Mouse (Mus musculus) cerebellum, postnatal 36 days (tissue): ENCODE results near the gene S100a8.
A peak's percentile ranks its signal among the peaks of the same experiment; 100 is the strongest.

Experiments
- DNase-seq, 2 experiments: peaks; one replicate each; pipeline ENCODE4 v3.0.0; 2021 to 2022; ENCODE audit warnings: mixed read lengths in 2 of 2

The S100a8 gene

DNA sequence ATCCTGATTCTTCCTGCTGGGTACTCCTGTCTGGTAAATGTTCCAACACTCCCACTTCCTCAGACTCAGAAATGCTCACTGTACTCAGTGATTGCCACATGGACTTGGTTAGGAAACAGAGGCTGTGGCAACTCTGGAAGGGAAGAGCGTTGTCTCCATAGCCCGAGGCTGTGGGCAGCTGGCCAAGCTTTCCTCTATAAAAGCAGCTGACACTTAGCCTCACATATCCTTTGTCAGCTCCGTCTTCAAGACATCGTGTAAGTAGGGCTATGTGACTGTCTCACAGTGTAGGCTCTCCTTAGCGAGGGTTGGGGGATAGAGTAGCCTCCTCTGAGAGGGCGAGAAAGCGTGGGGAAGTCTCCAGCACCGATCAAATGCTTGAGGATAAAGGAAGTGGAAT lies at the start of gene S100a8:
Gene S100a8, plus strand, starts transcription at position 133 of the 400 bp plus-strand sequence.
- no peak for DNase-seq

DNA sequence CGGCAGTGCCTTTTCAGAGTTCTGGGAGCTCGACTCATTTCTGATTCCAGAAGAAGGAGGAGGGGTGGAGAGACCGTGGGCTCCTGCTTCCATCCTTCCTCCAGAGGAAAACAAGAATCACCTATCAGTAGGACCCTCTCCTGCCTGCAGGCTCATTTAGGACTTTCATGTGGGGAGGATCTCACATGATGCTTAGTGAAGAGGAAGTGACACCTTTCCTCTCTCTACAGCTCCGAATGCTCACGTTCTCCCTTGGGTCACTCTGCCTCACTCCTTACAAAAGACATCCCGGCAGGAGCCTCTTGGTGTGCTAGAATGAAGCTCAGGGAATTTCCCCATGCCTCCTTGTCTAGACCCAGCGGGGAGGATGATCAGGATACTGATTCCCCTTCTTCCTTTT lies 47.2 kb upstream of the S100a8 start:
- DNase-seq, result no peak

DNA sequence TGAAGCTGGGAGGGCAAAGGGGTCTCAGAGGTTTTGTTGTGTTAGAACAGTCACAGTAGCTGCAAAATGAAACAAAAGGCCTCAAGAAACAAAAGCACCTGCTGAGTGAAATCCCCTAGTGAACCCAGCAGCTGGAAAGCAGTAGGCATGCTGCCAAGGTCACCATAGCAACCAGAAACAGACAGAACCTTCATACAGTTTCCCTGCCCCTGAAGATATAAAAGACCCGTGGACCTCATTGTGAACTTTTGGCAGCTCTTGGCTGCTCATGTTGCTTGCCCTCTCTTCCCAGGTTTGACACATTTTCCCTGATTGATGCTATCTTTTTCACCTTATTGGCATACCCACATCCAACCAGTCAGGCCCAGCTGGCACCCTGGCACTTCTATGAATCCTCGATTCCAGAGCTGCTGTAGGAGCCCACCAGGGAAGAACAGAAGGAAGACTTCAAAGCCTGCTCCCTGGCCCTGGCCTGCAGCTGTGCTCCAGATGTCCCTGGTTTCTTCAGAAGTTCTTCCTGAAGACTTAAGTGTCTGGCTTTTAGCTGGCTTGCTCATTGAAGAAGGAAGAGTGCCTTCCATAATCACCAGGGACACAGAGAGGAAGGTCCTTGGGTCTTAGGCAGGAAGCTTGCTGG lies 45.2 kb upstream of the S100a8 start:
- DNase-seq, result no peak

DNA sequence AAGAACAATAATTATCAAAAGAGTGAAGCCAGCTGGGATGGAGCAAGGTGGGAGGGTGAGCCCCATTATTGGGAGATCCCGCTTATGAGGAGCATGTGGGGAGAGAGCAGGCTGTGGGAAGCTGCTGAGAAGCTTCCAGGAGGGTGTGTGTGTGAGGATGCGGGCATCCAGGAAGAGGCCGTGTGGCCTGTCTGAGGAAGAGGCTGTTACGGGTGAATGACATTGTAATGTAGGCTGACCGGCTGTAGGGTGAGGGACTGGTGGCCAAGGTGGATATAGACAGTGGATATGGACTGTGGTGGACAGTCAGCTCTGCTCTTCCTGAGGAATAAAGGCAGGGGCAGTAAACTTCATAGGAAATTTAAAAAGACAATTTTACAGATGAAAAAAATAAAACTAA lies 43.3 kb upstream of the S100a8 start:
- no peak for DNase-seq

DNA sequence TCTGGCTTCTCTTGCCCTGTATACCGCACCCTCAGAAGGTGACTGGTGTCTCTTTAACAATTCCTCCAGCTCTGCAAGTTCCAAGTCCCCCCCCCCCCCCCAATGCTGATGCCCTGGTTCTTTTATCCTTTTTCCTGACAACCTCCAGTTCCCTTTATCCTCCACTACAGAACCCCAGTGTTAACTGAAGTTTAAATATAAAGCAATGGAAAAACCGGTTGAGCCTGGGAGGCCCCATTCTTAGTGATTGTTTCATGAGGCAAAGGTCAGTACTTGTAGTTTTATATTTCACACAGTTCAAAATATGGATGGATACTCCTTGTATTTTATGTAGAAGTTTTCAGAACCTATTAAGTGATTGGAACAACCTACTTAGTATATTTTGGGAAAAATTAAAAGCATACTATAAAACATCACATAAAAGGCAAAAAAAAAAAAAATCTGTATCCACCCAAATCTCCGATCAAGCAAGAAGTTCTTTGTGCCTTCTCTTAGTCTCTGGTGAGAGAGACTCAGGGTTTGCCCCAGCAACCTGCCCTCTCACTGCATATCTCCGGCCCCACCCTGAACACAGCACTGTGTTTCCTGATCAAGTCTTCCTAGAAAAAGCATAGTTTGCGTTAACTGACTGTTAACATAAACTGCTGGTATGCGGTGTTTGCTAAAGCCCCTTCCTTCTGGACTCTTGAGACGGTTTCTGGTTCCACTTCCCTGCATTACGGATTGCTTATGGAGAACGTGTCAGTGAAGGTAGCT lies 42.3 kb upstream of the S100a8 start:
- no peak for DNase-seq

DNA sequence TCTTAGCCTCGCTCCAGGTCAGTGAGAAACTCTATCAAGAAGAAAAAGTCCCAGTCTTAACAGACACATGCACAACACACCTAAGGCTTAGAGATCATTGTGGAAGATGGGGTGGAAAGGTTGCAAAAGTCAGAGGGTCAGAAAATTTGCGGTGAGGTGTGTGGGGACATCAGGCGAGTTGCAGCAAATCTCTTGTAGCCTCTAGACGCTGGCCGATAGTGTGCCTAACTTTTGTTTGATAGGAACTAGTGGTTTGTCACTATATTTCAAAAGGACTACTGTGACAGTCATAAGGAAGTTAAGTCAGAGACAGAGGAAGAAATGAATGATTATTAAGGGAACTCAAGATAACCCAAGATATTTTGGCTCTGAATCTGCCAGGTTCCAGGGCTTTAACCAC lies 41.4 kb upstream of the S100a8 start:
- no peak for DNase-seq

DNA sequence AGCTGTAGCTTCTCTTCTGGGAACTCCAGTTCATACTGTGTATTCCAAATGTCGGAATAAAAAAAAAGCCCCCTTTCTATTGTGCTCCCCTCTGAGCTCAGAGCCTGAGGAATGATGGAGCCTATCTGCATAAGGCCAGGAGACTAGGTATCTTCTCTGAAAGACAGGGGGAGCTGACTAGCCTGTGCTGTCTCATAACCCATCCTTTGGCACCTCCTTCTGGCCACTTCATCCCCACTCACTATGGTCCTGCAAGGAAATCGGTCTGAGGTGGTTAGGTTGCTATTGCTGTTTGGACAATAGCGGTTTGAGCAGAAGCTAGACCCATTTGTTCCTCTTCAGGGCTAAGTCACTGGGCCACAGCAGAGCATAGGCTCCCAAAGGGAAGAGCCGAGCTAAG lies 41.0 kb upstream of the S100a8 start:
- DNase-seq, result no peak

DNA sequence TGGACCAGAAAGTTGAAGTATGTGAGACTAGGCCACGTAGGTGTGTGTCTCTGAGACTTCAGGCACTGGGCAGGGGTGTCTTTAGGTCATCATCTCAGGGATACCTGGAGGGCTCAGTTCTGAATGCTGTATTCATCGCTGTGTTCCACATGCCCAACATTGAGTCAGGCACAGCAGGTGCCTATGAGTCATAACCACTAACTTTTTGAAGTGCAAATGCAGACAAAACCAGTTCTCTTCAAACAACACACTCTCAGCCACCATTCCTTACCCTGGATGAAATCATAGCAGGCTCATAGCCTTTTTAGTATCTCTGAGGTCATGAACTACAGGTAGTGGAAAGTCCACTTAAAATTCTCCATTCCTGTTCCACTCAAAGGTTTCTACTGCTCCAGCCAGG lies 39.5 kb upstream of the S100a8 start:
- DNase-seq, result no peak

DNA sequence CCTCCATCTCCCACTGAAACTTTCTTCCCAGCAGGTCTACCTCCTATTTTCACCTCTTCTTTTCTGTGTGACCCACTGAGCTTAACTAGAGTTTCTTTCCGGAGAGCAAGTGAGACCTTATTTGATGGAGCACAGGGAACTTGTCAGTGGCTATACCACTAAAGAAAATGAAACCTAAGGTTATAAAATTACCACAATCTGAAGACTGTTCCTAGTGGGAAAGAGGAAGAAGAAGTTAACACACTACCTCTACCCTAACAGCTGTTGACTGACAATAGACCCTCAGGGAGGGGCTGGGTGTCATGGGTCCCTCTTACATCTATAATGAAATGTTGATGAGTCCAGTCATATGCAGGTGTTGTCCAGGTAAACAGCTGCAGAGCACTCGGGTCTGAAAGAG lies 36.8 kb upstream of the S100a8 start:
- DNase-seq, result no peak

DNA sequence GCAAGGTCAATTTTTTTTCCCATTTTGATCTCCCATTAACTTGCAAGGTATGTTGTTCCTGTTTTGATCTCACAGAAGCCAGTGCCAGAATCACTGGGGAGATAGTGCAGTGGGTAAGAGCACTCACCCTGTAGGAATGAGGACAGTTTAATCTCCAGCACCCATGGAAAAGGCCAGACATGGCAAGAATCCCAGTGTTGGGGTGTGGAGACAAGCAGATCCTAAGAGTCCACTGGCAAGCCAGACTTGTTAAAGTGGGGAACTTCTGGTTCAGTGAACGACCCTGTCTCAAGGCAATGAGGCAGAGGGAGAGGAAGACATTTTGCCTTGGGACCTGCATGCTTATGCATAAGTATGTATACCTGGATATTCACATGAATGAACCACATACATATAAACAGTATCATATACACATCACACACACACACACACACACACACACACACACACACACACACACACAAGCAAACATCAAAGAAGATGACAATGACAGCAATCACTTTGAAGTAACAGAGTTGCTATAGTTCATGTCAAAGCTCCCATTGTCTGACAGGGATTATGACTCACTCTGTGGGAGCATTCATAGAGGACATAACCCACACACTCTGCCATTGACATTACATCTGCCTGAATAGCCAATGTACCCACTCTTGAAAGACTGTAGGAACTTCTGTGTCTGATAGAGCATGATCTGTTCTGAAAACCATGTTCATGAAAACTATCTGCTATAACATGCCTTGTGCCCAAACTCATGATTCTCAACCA lies 30.1 kb upstream of the S100a8 start:
- DNase-seq, result no peak

DNA sequence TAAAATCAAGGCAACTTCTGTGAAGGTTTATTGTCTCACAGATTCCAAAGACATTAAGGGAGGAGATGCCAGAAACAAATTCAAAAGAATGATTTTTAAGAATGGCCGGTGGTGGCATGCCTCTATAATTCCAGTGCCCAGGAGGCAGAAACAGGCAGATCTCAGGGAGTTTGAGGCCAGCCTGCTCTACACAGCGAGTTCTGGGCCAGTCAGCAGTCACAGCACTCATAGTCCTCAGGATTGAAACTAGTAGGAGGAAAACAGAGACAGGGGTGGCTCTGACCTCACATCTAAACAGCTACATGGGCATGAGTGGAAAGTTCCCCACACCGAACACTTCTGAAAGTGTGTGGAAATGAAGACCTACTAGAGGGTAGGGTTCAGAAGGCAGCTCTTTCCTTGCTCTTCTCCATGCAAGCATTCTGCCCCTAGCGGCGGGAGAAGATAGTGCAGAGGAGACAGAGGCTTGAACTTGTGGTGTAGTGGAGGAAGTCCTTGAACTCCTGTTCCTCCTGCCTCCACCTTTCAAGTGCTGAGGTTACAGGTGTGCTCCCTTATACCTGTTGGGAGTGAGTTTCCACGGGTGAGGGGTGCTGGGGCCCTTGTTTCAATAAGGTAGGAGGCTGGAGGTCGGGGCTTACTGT lies 29.1 kb upstream of the S100a8 start:
- DNase-seq, result peak in 1 of 2 experiments; percentile 6

DNA sequence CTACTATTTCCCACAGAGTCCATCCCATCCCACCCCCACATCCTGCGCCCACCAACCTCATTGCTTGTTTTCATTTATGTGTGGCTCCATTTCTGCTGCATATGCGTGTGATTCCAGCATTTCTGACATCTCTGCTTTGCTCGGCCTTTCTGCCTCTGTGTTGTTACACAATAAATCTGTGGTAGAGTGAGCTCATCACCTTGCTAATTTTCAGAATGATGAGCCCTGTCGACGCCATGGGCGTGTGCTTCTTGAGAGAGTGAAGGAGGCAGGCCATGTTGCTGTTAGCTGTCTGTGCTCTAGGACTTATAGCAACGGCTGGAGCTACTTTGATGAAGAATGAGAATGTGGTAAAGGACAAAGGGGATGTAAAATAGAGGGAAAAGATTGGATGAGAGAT lies 27.8 kb upstream of the S100a8 start:
- no peak for DNase-seq

DNA sequence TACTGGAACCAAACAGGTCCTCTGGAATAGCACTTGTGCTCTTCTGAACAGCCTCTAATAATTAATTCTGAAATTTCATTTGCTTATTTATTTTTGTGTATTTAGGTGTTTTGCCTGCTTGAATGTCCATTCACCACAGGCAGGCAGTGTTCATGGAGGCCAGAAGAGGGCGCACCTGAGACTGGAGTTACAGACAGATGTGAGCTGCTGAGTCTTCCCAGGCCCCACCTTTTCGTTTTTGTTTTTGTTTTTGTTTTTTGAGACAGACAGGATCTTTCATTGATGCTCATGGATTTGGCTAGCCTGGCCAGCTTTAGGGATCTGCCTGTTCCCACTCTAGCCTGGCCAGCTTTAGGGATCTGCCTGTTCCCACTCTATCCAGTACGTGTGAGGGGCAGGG lies 24.6 kb upstream of the S100a8 start:
- peak in 1 of 2 experiments; percentile 15 for DNase-seq

DNA sequence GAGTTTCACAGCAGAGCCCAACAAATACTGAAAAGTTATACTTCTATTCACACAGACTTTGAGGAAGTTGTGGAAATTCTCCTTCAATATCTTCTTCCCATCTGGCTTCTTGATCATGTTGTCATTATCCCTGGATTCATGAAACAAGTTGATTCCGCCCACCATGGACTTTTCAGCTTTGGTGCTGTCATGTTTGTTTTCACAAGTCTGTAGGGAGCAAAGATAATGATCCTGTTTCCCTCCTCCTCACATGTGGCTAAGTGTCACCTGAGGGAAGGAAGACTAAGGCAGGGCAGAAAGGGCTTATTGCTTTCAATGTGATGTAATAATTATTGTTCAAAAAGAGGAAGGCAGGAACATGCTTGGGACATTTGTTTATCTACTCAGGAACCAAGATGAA lies 21.5 kb upstream of the S100a8 start:
- DNase-seq, result no peak

DNA sequence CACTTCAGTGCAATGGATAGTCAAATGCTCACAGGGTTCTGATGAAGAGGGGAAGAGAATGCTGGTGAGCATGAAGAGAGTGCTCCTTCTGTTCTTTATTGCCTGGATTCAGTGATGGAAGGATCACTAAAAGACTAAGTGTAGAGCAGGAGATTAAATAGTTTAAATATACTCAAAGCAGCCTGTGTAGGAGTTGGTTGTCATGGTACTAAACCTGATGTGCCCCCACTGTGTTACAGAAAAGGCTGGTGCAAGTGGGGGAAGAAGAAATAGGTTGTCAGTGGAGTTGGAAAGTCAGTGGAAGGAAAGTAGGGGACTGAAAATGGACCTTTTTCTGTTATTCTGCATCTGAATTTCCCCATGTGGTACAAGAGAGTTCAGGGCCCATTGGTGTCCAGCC lies 19.8 kb upstream of the S100a8 start:
- no peak for DNase-seq

DNA sequence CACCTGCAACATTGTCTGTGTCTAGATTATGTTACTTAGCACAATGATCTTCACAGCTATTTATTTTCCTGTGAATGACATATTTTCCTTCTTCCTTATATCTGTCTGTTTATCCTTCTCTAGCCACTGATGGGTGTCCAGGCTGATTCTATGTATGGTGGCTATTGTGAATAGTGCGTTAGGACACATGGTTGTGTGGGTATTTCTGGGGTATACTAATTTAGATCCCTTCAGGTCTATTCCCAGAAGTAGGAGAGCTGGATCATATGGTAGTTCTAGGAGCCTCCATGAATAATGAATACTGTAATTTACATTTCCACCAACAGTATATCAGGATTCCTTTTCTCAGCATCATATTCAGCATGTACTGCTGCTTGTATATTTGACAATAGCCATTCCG lies 18.9 kb upstream of the S100a8 start:
- DNase-seq, result no peak

DNA sequence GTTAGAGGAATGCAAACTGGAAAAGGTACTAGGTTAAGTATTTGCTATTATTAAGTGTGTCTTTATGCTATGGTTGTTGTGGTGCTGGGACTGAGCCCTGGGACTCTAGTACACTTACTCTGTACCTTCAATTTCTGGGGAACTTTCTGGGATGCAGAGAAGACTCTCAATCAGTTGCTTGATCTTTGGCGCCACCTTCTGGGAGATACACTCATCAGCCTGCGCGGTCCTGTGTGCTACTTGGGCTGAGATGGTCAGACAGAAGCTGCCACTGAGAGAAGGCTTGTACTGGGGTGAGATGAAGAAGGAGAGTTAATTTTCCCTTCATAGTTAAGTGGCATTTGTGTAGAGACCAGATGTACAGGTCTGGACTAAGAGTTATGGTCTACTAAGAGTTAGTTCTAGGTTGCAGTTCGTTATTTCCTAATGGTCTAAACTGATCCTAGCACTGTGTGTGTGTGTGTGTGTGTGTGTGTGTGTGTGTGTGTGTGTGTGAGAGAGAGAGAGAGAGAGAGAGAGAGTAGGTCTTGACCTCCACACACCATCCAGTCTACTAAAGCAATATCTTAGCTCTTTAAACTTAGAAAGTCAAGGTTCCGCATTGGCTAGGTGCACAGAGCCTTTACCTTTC lies 15.8 kb upstream of the S100a8 start:
- DNase-seq, result peak; percentile 62 to 76

DNA sequence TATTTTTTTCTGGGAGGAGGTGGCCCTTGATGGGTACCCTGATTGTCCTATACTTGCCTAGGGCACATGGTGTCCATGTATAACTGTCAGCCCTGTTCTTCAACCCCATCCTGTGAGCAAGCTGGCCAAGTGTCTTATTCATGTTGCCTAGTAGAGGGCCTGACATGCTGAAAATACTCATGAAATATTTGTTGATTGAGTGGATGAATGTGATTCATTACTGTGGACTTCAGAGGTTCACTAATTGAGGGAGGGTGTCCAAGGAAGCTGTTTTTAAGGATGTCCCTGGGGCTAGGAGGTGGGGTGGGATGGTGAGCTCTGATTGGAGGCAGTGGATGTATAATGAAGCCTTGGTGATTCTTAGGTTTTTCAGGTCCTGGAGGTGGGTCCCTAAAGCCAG lies 15.1 kb upstream of the S100a8 start, which contains the start of gene S100a7a:
Gene S100a7a, plus strand, starts transcription at position 301 of the 400 bp plus-strand sequence.
- DNase-seq, result no peak

DNA sequence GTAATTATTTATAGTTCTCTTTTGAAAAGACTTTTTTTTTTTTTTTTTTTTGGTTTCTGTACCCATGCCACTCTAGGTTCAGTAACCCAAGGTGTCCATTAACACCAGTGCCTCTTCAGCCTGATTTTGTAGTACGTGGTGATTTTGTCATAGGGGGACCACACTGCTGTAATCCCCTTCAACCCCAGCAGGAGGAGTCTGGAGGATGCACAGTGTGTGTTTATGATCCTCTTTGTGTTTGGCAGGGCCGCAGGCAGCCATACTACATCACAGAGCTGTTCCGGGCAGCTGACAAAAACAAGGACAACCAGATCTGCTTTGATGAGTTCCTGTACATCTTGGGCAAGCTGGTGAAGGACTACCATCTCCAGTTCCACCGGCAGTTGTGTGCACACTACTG lies 11.4 kb upstream of the S100a8 start:
- DNase-seq, result no peak

DNA sequence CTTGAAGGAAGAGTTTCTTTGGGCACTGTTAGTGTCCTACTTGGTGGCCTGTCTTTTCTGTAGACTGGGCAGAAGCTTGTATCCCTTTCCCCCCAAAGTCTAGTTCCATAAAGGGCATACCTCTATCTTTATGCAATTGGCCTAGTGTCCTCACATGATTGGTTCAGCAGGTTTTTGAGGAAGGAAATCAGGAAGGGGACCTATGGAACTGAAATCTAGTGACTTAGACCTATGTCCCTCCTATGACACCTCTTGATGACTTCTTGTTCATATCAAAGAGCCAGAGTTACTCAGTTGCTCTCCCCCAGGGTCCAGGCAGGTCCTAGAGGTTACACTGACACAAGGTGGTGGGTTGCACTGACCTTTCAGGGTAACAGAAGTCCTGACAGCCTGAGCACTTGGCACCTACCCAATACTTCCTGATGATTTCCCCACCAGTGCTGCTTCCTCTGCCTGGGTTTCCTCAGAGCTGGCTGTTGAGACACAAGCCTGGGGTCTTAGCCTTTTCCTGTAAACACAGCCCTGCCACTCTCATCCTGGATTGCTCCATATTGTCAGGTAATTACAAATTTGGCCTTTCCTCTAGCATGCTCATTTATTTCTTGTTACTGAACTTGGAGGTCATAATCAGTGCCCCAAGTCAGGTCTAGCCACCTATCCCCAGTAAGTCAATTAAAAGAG lies 9.3 kb upstream of the S100a8 start:
- no peak for DNase-seq

DNA sequence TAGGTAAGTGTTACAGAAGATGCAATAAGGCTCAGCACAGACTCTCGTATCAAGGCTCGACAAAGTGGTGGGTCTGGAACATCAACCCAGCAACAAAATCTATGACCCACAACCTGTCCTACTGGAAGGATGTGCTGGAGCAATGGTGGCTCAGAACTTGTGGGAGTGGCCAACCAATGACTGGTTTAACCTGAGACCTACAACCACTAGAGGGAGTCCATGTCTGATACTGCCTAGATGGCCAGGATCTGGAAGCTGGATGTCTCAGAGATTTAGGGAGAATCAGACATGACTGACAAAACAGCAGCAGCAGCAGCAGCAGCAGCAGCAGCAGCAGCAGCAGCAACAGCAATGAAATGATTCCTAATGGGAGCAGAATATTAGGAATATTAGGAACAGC lies 4.6 kb upstream of the S100a8 start:
- DNase-seq, result no peak

DNA sequence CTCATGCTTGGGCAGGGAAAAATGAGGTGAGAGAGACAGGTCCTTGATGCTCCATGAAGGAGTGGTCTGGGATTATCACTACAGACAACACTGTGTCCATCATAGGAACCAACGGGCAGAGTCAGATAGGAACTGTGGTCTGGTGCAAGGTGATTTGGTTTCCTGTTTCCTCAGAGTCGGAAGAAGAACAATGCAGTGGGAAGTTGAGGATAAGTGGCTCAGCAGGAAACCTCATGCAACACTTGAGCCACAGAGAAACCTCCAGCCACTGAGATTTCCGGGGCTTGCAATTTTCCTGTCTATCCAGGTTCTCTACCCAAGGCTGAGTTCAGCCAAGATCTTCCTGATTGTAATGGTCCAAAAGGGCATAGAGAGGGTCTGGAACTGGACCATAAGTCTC lies 9.9 kb downstream of the S100a8 start:
- DNase-seq, result no peak
